Mouse (Mus musculus): ENCODE results near the gene Col25a1.

Col25a1 gene

GRCm38 (mm10) chr3:130309277-130309676 is 178.0 kb downstream of the Col25a1 start:
- DNase-seq (ENCODE audit: inconsistent age in 2 of 2, low spot score in 1 of 2), result peak in 1 of 2 experiments; percentile 18

GRCm38 (mm10) chr3:130310694-130311305 is 179.5 kb downstream of the Col25a1 start:
- DNase-seq (ENCODE audit: inconsistent age in 2 of 2, low spot score in 1 of 2), result peak in 1 of 2 experiments; percentile 23

GRCm38 (mm10) chr3:130313246-130313645 is 181.9 kb downstream of the Col25a1 start:
- DNase-seq (ENCODE audit: inconsistent age in 2 of 2, low spot score in 1 of 2), result no peak

GRCm38 (mm10) chr3:130327039-130328015 is 196.0 kb downstream of the Col25a1 start:
- DNase-seq (ENCODE audit: inconsistent age in 2 of 2, low spot score in 1 of 2), result no peak

GRCm38 (mm10) chr3:130328909-130329308 is 197.6 kb downstream of the Col25a1 start:
- no peak for DNase-seq (ENCODE audit: inconsistent age in 2 of 2, low spot score in 1 of 2)

GRCm38 (mm10) chr3:130329833-130330555 is 198.7 kb downstream of the Col25a1 start:
- DNase-seq (ENCODE audit: inconsistent age in 2 of 2, low spot score in 1 of 2), result no peak

- no peak for DNase-seq (ENCODE audit: inconsistent age in 2 of 2, low spot score in 1 of 2)
Measured at GRCm38 (mm10) chr3:130330556-130330950, 199.3 kb downstream of the Col25a1 start.

GRCm38 (mm10) chr3:130332347-130332913 is 201.1 kb downstream of the Col25a1 start:
- no peak for DNase-seq (ENCODE audit: inconsistent age in 2 of 2, low spot score in 1 of 2)

- peak; percentile 25 to 77 for DNase-seq (ENCODE audit: inconsistent age in 2 of 2, low spot score in 1 of 2)
Measured at GRCm38 (mm10) chr3:130337857-130338256, 206.6 kb downstream of the Col25a1 start.

- DNase-seq (ENCODE audit: inconsistent age in 2 of 2, low spot score in 1 of 2), result no peak
Measured at GRCm38 (mm10) chr3:130338371-130338770, 207.1 kb downstream of the Col25a1 start.

- no peak for DNase-seq (ENCODE audit: inconsistent age in 2 of 2, low spot score in 1 of 2)
Measured at GRCm38 (mm10) chr3:130350161-130350560, 218.9 kb downstream of the Col25a1 start.

- no peak for DNase-seq (ENCODE audit: inconsistent age in 2 of 2, low spot score in 1 of 2)
Measured at GRCm38 (mm10) chr3:130354399-130355039, 223.2 kb downstream of the Col25a1 start.

- no peak for DNase-seq (ENCODE audit: inconsistent age in 2 of 2, low spot score in 1 of 2)
Measured at GRCm38 (mm10) chr3:130356575-130357173, 225.4 kb downstream of the Col25a1 start.

- no peak for DNase-seq (ENCODE audit: inconsistent age in 2 of 2, low spot score in 1 of 2)
Measured at GRCm38 (mm10) chr3:130360813-130361212, 229.5 kb downstream of the Col25a1 start.

- no peak for DNase-seq (ENCODE audit: inconsistent age in 2 of 2, low spot score in 1 of 2)
Measured at GRCm38 (mm10) chr3:130361922-130362321, 230.6 kb downstream of the Col25a1 start.

- DNase-seq (ENCODE audit: inconsistent age in 2 of 2, low spot score in 1 of 2), result no peak
Measured at GRCm38 (mm10) chr3:130362797-130363367, 231.6 kb downstream of the Col25a1 start.

- no peak for DNase-seq (ENCODE audit: inconsistent age in 2 of 2, low spot score in 1 of 2)
Measured at GRCm38 (mm10) chr3:130366917-130367610, 235.8 kb downstream of the Col25a1 start.

- DNase-seq (ENCODE audit: inconsistent age in 2 of 2, low spot score in 1 of 2), result no peak
Measured at GRCm38 (mm10) chr3:130368352-130368751, 237.1 kb downstream of the Col25a1 start.

- no peak for DNase-seq (ENCODE audit: inconsistent age in 2 of 2, low spot score in 1 of 2)
Measured at GRCm38 (mm10) chr3:130369113-130369512, 237.8 kb downstream of the Col25a1 start.

All from adrenal gland, adult (tissue).